24 mouse cellular contexts compared by ENCODE assay signal in the genomic region with DNA sequence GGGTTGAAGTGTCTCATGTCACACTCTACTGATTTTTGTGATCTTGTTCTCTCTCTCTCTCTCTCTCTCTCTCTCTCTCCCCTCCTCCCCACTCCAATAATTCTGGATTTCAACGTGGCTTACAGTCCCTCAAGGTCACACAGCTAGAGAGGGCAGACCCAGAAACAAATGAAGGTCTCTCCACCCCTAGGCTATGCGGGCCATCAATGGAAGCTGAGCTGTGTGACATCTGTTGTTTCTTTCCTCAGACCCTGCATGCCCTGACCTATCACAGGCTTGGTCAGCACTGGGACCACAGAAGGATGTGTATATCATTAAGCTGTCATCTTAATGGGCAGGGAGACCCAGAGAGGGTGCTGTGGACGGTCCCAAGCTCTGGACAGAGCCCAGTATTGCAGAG. TPM values are rescaled to one million over a fixed set of nuclear protein-coding genes. Genes with fewer than 3 reads are reported as not detected.
DNase-seq lines count a peak whose midpoint lies in the region; ATAC-seq and TF ChIP-seq lines count a peak whose summit lies in the region.
"Had no signal": no experiment of that assay in that cellular context is flagged by ENCODE, and none has a peak within 500 bp of the region (broad histone marks: within the 10 kb centered on the region; RNA-seq: fewer than 3 reads in every experiment).

No protein-coding gene starts in this region.

- in situ Hi-C loops in ES-E14 (cut with MboI; ENCODE audit: low sequenced_read_pairs in 2 of 2, unreplicated experiment in 2 of 2), result no loop called here

- H3K27me3 ChIP-seq in heart, embryonic 10.5 days (ENCODE audit: insufficient read depth, poor library complexity, severe bottlenecking), result peaks cover 5% of the 10 kb centered on the region; the same call in 1 of the 2 replicates
- H3K27me3 ChIP-seq in heart, embryonic 11.5 days (ENCODE audit: control insufficient read depth, insufficient read depth, low read length), result no peaks in the 10 kb centered on the region
- H3K27me3 ChIP-seq in midbrain, embryonic 11.5 days (ENCODE audit: control insufficient read depth, insufficient read depth, low read length), result peaks cover 3% of the 10 kb centered on the region; the same call in 1 of the 2 replicates
- peaks cover 9% of the 10 kb centered on the region for H3K27me3 ChIP-seq in midbrain, embryonic 10.5 days (ENCODE audit: low read depth, poor library complexity, severe bottlenecking)
- H3K27me3 ChIP-seq: embryonic facial prominence, embryonic 13.5 days; heart, embryonic 15.5 days had no signal

- H3K36me3 ChIP-seq in heart, embryonic 10.5 days, result no peaks in the 10 kb centered on the region
- H3K36me3 ChIP-seq in heart, embryonic 11.5 days (ENCODE audit: control insufficient read depth, insufficient read depth, low read length), result no peaks in the 10 kb centered on the region
- H3K36me3 ChIP-seq in midbrain, embryonic 11.5 days (ENCODE audit: control insufficient read depth, insufficient read depth, low read length), result no peaks in the 10 kb centered on the region
- no peaks in the 10 kb centered on the region for H3K36me3 ChIP-seq in midbrain, embryonic 10.5 days
- no peaks in the 10 kb centered on the region for H3K36me3 ChIP-seq in ES-E14 (ENCODE audit: control insufficient read depth, insufficient read depth, low read length, poor library complexity, severe bottlenecking)
- H3K36me3 ChIP-seq: embryonic facial prominence, embryonic 13.5 days; forebrain, embryonic 12.5 days; heart, embryonic 15.5 days; hindbrain, embryonic 13.5 days had no signal

- WGBS in heart, embryonic 10.5 days, result 55% methylated on average over 3 of the region's 3 CpGs
- WGBS in heart, embryonic 11.5 days (ENCODE audit: insufficient replicate concordance), result 51% methylated on average over 3 of the region's 3 CpGs
- 51% methylated on average over 3 of the region's 3 CpGs for WGBS in midbrain, embryonic 11.5 days
- WGBS in midbrain, embryonic 10.5 days, result 53% methylated on average over 3 of the region's 3 CpGs

- no peak overlapping the region for H3K4me3 ChIP-seq in heart, embryonic 10.5 days
- no peak overlapping the region for H3K4me3 ChIP-seq in heart, embryonic 11.5 days (ENCODE audit: low read depth, low read length)
- H3K4me3 ChIP-seq in midbrain, embryonic 11.5 days (ENCODE audit: low read depth, low read length), result no peak overlapping the region
- no peak overlapping the region for H3K4me3 ChIP-seq in midbrain, embryonic 10.5 days
- H3K4me3 ChIP-seq in ES-E14 (ENCODE audit: insufficient read depth in 1 of 2, low read depth in 1 of 2, low read length in 2 of 2, poor library complexity in 1 of 2, severe bottlenecking in 1 of 2), result no peak overlapping the region
- H3K4me3 ChIP-seq: embryonic facial prominence, embryonic 13.5 days; forebrain, embryonic 12.5 days; heart, embryonic 15.5 days; hindbrain, embryonic 13.5 days had no signal

- no peaks in the 10 kb centered on the region for H3K9me3 ChIP-seq in heart, embryonic 10.5 days
- H3K9me3 ChIP-seq in heart, embryonic 11.5 days (replicated peaks; ENCODE audit: control insufficient read depth, low read length), result no peaks in the 10 kb centered on the region
- H3K9me3 ChIP-seq in midbrain, embryonic 11.5 days (ENCODE audit: control insufficient read depth, low read length), result no peaks in the 10 kb centered on the region
- H3K9me3 ChIP-seq in midbrain, embryonic 10.5 days (replicated peaks), result no peaks in the 10 kb centered on the region
- no peaks in the 10 kb centered on the region for H3K9me3 ChIP-seq in ES-E14 (ENCODE audit: control insufficient read depth, insufficient read depth, low read depth, low read length)
- H3K9me3 ChIP-seq: embryonic facial prominence, embryonic 13.5 days; forebrain, embryonic 12.5 days; heart, embryonic 15.5 days; hindbrain, embryonic 13.5 days had no signal

- peaks cover 24% of the 10 kb centered on the region for H3K4me1 ChIP-seq in heart, embryonic 10.5 days
- peaks cover 13% of the 10 kb centered on the region for H3K4me1 ChIP-seq in heart, embryonic 11.5 days (ENCODE audit: control insufficient read depth, insufficient read depth, low read length)
- H3K4me1 ChIP-seq in midbrain, embryonic 11.5 days (ENCODE audit: control insufficient read depth, insufficient read depth, low read length), result peaks cover 4% of the 10 kb centered on the region
- peaks cover 32% of the 10 kb centered on the region for H3K4me1 ChIP-seq in midbrain, embryonic 10.5 days
- H3K4me1 ChIP-seq in ES-E14 (ENCODE audit: control insufficient read depth in 2 of 2, insufficient read depth in 2 of 2, low read length in 2 of 2, poor library complexity in 1 of 2), result peaks cover 17 to 23% of the 10 kb centered on the region in 2 experiments

- H3K9ac ChIP-seq in heart, embryonic 11.5 days (ENCODE audit: low read depth, low read length), result no peak overlapping the region
- no peak overlapping the region for H3K9ac ChIP-seq in midbrain, embryonic 11.5 days (ENCODE audit: low read length)
- no peak overlapping the region for H3K9ac ChIP-seq in ES-E14 (ENCODE audit: insufficient read depth, low read depth, low read length, poor library complexity, severe bottlenecking)
- H3K9ac ChIP-seq: forebrain, embryonic 12.5 days; heart, embryonic 15.5 days; hindbrain, embryonic 13.5 days had no signal

- no peak for ATAC-seq in heart, embryonic 11.5 days (replicated peaks; ENCODE audit: insufficient number of reproducible peaks, low FRiP score, low TSS enrichment)
- no peak for ATAC-seq in midbrain, embryonic 11.5 days (ENCODE audit: low FRiP score)
- ATAC-seq: hindbrain, postnatal 0 days; Patski had no signal

- no peak overlapping the region for H3K4me2 ChIP-seq in heart, embryonic 11.5 days
- no peak overlapping the region for H3K4me2 ChIP-seq in midbrain, embryonic 11.5 days
- H3K4me2 ChIP-seq: embryonic facial prominence, embryonic 13.5 days; forebrain, embryonic 12.5 days; heart, embryonic 15.5 days had no signal

- DNase-seq in heart, embryonic 10.5 days (ENCODE audit: low spot score), result no peak
- DNase-seq in midbrain, embryonic 11.5 days (ENCODE audit: low spot score, missing footprints), result peak; percentile 71
- no peak for DNase-seq in midbrain, embryonic 10.5 days (ENCODE audit: low spot score)
- no peak for DNase-seq in ES-E14 (ENCODE audit: low read depth, low spot score)
- DNase-seq in layer of hippocampus, postnatal 10 days (ENCODE audit: low spot score in 2 of 2), result no peak
- DNase-seq in retina, postnatal 1 day, result no peak
- DNase-seq: adrenal gland, adult 8-10 months; adrenal gland, postnatal 36 days; cerebellum, adult 11 months; cerebellum, adult 8-10 months; cerebellum, postnatal 14 days; heart, postnatal 14 days had no signal

- 0 out of 2 replicates have a peak overlapping the region, but pooled peaks have one; percentile 19 for H3K27ac ChIP-seq in heart, embryonic 10.5 days
- H3K27ac ChIP-seq in heart, embryonic 11.5 days (ENCODE audit: low read depth, low read length), result no peak overlapping the region
- no peak overlapping the region for H3K27ac ChIP-seq in midbrain, embryonic 11.5 days (ENCODE audit: low read depth, low read length)
- no peak overlapping the region for H3K27ac ChIP-seq in midbrain, embryonic 10.5 days (replicated peaks)
- peak overlapping the region; percentile 74 for H3K27ac ChIP-seq in ES-E14 (ENCODE audit: insufficient read depth, low read depth, low read length, poor library complexity, severe bottlenecking)
- H3K27ac ChIP-seq: embryonic facial prominence, embryonic 13.5 days; forebrain, embryonic 12.5 days; heart, embryonic 15.5 days; hindbrain, embryonic 13.5 days; hindbrain, postnatal 0 days had no signal

TF ChIP-seq in ES-E14, 5 proteins besides CTCF, POLR2A, EP300 and RAD21:
- TF ChIP-seq ZC3H11A (IDR thresholded peaks at IDR 0.05; ENCODE audit: borderline replicate concordance, low read depth, low read length) (no peak), CHD2 (IDR thresholded peaks at IDR 0.05; ENCODE audit: low read depth, low read length) (no peak), HCFC1 (IDR thresholded peaks at IDR 0.05; ENCODE audit: borderline replicate concordance, insufficient read depth, low read length) (no peak), ZNF384 (IDR thresholded peaks at IDR 0.05; ENCODE audit: low read depth, low read length) (no peak), MAFK (IDR thresholded peaks at IDR 0.05; ENCODE audit: insufficient read depth, low read depth, low read length) (no peak)

RNA-seq across cellular contexts. Expression of gene Sirpa, which starts 5.4 kb away (rescaled TPM):
- polyA plus RNA-seq in heart, embryonic 10.5 days (2016; fragmentation: Nextera tagmentation; extraction: Ambion mirVana), result 11.0 and 12.8 TPM in 2 replicates
- polyA plus RNA-seq in heart, embryonic 11.5 days (2014; fragmentation: Nextera tagmentation; extraction: Ambion mirVana), result 13.0 and 15.7 TPM in 2 replicates
- polyA plus RNA-seq in midbrain, embryonic 11.5 days (2014; fragmentation: Nextera tagmentation; extraction: Ambion mirVana), result 16.0 and 17.9 TPM in 2 replicates
- 15.7 and 16.0 TPM in 2 replicates for polyA plus RNA-seq in midbrain, embryonic 10.5 days (2016; fragmentation: Nextera tagmentation; extraction: Ambion mirVana)
- total RNA-seq in ES-E14 (2012; rRNA removed), result 6.5 and 8.3 TPM in 2 replicates
- total RNA-seq in layer of hippocampus, postnatal 10 days (2021), result 100 to 1,000 TPM; 207 to 208 TPM

RNA-seq across cellular contexts. Expression of gene F830045P16Rik, which starts 50.8 kb away (rescaled TPM):
- polyA plus RNA-seq in heart, embryonic 10.5 days (2016; fragmentation: Nextera tagmentation; extraction: Ambion mirVana), result 0.06 TPM in 1 of 2 replicates, not detected in the other
- not detected in 2 replicates for polyA plus RNA-seq in heart, embryonic 11.5 days (2014; fragmentation: Nextera tagmentation; extraction: Ambion mirVana)
- 0.10 TPM in 1 of 2 replicates, not detected in the other for polyA plus RNA-seq in midbrain, embryonic 11.5 days (2014; fragmentation: Nextera tagmentation; extraction: Ambion mirVana)
- not detected in 2 replicates for polyA plus RNA-seq in midbrain, embryonic 10.5 days (2016; fragmentation: Nextera tagmentation; extraction: Ambion mirVana)
- total RNA-seq in ES-E14 (2012; rRNA removed), result not detected in 2 replicates
- under 1 TPM in 1 of 2 experiments, not detected in 1; 0.18 TPM for total RNA-seq in layer of hippocampus, postnatal 10 days (2021)
- total RNA-seq: adrenal gland, adult 8-10 months; adrenal gland, postnatal 36 days; common myeloid progenitor, adult 5-6 weeks; gastrocnemius, postnatal 25 days; hematopoietic stem cell, adult 5-6 weeks; hindbrain, postnatal 0 days had no signal
- polyA plus RNA-seq: embryonic facial prominence, embryonic 13.5 days; forebrain, embryonic 12.5 days; forebrain, embryonic 16.5 days; heart, embryonic 15.5 days; hindbrain, embryonic 13.5 days; hindbrain, postnatal 0 days; intestine, embryonic 14.5 days; Patski had no signal

Comparison
In these comparisons a context has a peak if more than half of its experiments do, and no peak if none do; other contexts are left out.
1. H3K27ac ChIP-seq: peak in heart, embryonic 10.5 days (single experiment) and ES-E14 (single experiment); none in heart, embryonic 11.5 days (single experiment), midbrain, embryonic 11.5 days (single experiment) and midbrain, embryonic 10.5 days (single experiment).